Mouse (Mus musculus): ENCODE data around the gene Hk2. TPM values are rescaled to one million over a fixed set of nuclear protein-coding genes. Genes with fewer than 3 reads are reported as not detected.

Gene Hk2
- polyA plus RNA-seq, 1 experiment: 7.5 TPM

- no peak for DNase-seq (ENCODE audit: low spot score)
Observed at GRCm38 (mm10) chr6:82770286-82770685, 4.0 kb downstream of the Hk2 start.

DNA sequence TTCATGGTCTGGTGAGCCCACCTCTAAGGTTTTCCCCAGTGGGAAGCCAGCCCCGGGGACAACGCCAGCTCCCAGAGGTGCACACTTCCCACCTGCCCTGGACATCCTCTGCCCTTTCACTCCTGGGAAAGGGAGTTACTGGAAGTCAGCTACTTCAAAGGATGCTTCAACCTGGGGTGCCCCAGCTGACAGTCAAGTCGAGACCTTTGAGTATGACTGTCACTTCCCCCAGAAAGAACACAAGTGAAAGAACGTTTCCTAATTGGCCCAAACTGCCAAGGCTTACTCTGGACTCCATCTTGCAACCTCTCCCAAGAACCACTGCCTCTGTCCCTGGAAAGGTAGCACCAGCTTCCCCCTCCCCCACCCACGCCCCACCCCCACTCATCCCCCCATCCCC, 4.5 kb downstream of the Hk2 start:
- DNase-seq (ENCODE audit: low spot score): no peak

GRCm38 (mm10) chr6:82767734-82768586, 6.3 kb downstream of the Hk2 start:
- DNase-seq (ENCODE audit: low spot score): no peak

DNA sequence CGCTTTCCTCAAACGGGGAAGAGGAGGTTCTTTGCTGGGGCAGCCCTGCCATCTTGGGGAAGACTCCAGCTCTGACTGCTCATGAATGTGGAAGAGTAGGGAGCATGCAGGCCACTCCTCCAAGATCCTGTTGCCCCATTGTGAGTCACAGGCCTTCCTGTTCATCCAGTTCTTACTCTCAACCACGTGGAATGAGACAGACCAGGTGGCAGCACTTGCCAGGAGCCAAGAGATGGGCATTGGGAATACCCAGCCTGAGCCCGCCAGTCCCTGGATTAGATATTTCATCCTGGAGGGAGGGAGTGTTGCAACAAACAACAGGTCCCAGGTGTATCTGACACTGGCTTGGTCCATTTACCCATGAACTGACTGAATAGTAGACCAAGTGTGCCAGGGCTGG, 7.6 kb downstream of the Hk2 start:
- DNase-seq (ENCODE audit: low spot score): no peak

DNA sequence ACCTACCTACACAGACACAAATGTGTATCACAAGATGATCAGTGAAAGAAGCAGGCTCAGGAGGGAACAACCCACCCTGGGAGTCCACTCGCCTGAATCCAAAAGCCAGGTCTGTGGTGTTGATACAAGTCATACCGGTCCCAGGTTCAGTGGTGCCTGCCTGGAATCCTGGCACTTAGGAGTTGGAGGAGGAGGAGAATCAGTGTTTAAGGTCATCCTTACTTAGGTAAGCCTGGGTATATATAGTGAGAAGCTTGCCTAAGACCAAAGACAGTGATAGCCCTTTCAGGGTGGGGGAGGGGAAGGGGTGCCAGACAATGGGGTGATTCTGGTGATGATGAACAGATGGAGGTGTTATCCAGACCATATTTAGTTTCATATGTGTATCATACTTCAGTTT, 9.0 kb downstream of the Hk2 start:
- no peak for DNase-seq (ENCODE audit: low spot score)

- DNase-seq (ENCODE audit: low spot score): no peak
Observed at GRCm38 (mm10) chr6:82763871-82764503, 10.3 kb downstream of the Hk2 start.

GRCm38 (mm10) chr6:82762728-82763127, 11.5 kb downstream of the Hk2 start:
- no peak for DNase-seq (ENCODE audit: low spot score)

GRCm38 (mm10) chr6:82760749-82761357, 13.4 kb downstream of the Hk2 start:
- DNase-seq (ENCODE audit: low spot score): no peak

DNA sequence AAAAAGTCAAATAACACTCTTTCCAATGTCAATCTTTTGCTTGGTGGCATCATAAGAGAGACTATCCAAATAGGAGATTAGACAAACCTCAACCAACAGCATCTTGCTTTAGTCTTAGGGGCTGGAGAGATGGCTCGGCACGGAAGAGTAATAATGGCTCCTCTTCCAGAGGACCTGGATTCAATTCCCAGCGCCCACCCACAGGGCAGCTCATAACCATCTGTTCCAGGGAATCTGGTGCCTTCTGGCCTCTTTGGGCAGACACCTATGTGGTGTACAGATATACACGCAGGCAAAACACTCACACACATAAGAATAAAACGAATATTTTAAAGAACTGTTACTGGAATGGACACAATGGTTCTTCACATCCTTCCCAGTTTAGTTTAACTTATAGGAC, 15.0 kb downstream of the Hk2 start:
- DNase-seq (ENCODE audit: low spot score): no peak

DNA sequence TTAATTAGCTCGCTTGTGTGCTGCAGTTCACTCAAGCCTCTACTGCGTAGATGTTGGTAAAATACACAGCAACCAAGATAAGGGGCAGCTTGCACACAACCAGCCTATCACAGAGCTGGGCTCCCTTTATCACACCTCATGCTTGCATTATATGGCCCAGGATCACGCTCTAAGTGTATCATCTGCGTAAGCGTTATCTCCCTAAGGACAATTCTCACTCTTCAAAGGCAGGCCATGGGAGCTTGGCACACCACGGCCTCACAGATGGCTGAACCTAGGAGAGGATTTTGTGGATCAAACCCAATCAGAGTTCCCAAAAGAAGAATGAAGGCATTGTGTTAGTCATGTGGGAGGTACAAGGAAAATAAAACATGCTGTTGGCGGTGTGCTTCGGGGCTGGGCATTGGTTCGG, 17.4 kb downstream of the Hk2 start:
- no peak for DNase-seq (ENCODE audit: low spot score)

GRCm38 (mm10) chr6:82756216-82756615, 18.0 kb downstream of the Hk2 start:
- no peak for DNase-seq (ENCODE audit: low spot score)

GRCm38 (mm10) chr6:82755338-82755737, 18.9 kb downstream of the Hk2 start:
- no peak for DNase-seq (ENCODE audit: low spot score)

- no peak for DNase-seq (ENCODE audit: low spot score)
Observed at GRCm38 (mm10) chr6:82754769-82755168, 19.5 kb downstream of the Hk2 start.

GRCm38 (mm10) chr6:82753638-82754361, 20.5 kb downstream of the Hk2 start:
- DNase-seq (ENCODE audit: low spot score): no peak

- no peak for DNase-seq (ENCODE audit: low spot score)
Observed at GRCm38 (mm10) chr6:82753061-82753460, 21.2 kb downstream of the Hk2 start.

DNA sequence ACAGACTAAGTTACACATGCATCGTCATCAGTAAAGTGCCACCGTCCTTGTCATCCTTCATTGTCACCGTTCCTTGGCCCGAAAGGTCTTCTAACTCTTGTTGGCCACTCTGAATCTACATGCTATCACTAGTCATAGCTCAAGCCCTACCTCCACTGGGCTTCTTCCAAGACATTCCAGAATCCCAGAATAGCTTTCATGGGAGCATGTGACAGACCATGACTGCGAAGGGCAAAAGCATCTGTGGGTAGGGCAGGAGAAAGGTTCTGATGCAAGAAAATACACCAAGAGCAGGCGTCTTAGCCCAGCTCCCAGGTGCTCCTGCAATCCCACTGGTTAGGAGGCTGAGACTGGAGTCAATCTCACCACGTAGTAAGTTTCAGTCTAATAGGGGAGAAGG, 22.5 kb downstream of the Hk2 start:
- no peak for DNase-seq (ENCODE audit: low spot score)

- DNase-seq (ENCODE audit: low spot score): no peak
Observed at GRCm38 (mm10) chr6:82751031-82751430, 23.2 kb downstream of the Hk2 start.

DNA sequence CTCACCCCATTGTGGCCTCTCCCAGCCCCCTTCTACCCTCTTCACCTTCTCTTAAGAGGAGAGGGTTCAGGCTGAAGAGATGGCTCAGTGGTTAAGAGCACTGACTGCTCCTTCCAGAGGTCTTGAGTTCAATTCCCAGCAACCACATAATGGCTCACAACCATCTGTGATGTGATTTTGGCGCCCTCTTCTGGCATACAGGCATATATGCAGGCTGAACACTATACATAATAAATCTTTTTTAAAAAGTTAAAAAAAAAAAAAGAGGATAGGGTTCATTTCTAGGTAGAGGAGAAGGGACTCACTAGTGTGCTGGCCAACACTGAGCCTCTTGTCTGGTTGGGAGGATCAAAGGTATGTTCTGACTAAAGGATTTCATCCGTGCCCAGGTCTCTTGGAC, 24.2 kb downstream of the Hk2 start:
- no peak for DNase-seq (ENCODE audit: low spot score)

DNA sequence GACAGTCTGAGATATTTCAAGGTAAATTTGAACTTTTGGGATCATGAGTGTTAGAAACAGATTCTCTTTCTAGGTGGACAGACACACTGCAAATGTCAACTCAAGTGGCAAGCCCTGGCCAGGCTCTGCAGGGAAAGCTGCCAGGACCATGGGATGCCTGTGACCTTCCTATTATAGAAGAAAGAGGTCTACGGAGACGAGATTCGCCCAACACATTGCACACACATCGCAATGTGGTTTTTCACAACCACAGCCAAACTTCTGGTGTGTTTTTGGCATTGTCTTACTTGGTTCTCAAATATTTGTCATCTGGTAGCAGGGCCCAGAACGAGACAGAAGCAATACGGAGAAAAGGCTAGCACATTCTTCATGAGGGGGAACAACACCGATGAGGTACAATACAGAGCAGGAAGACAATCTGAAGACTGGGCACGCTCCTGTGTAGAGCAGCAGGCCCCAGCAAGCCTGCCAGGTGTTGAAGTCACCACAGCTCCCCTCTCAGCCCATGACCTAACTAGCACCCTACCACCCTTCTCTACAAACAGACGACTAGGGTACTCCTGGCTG, 26.1 kb downstream of the Hk2 start:
- DNase-seq (ENCODE audit: low spot score): no peak

GRCm38 (mm10) chr6:82747085-82747484, 27.2 kb downstream of the Hk2 start:
- no peak for DNase-seq (ENCODE audit: low spot score)

- DNase-seq (ENCODE audit: low spot score): no peak
Observed at GRCm38 (mm10) chr6:82744553-82744952, 29.7 kb downstream of the Hk2 start.

DNA sequence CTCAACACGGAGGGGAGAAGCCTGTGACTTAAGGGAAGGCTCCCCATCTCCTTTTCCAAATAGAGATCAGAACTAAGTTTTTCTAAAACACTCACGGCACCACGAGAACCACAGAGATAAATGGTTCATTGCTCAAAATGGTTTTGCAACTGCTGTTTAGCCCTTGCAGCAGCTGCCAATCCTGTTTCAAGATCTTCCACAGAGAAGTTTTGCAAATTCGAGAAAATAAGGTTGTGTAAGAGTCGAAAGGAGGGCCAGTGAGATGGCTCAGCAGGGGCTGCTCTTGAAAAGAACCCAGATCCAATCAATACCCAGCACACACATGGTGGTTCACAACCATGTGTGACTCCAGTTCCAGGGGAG, 32.8 kb downstream of the Hk2 start:
- DNase-seq (ENCODE audit: low spot score): no peak
